Mouse (Mus musculus) neural tube, embryonic 11.5 days (tissue): Measurements from ENCODE around the gene 2610042L04Rik. TPM values are rescaled to one million over a fixed set of nuclear protein-coding genes. Genes with fewer than 3 reads are reported as not detected.
"Not testable (repeated sequence)": the region's sequence is repeated elsewhere in the genome, so short reads cannot be mapped to it uniquely, and the experiment has no call there.

Source experiments
- ATAC-seq: fragments of 200-750 bp; cut with Nextera tagmentation; 2 replicates; pipeline ENCODE4 v1.8.0; 2017; ENCODE audit warnings: moderate number of reproducible peaks, mild to moderate bottlenecking, moderate TSS enrichment, moderate library complexity; ENCODE audit not compliant: insufficient read depth, low FRiP score, low TSS enrichment
- DNase-seq: peaks from one replicate; pipeline ENCODE4 v3.0.0-alpha.2; 2015; ENCODE audit warnings: low spot score
- H3K27ac ChIP-seq: fragments of 300-500 bp; sonication (generic); 2 replicates; pipeline ENCODE4 v1.5.1; 2014; ENCODE audit warnings: low read depth, mild to moderate bottlenecking, low read length
- H3K27me3 ChIP-seq: fragments of 300-500 bp; sonication (generic); 2 replicates; pipeline ENCODE4 v1.6.1; 2014; ENCODE audit warnings: mild to moderate bottlenecking, low read length, mixed read lengths; ENCODE audit not compliant: control insufficient read depth, insufficient read depth
- H3K36me3 ChIP-seq: fragments of 300-500 bp; sonication (generic); 2 replicates; pipeline ENCODE4 v1.6.1; 2014; ENCODE audit warnings: mild to moderate bottlenecking, low read length, moderate library complexity, mixed read lengths; ENCODE audit not compliant: control insufficient read depth, insufficient read depth
- H3K4me1 ChIP-seq: fragments of 300-500 bp; sonication (generic); 2 replicates; pipeline ENCODE4 v1.6.1; 2014; ENCODE audit warnings: low read length, mixed read lengths; ENCODE audit not compliant: control insufficient read depth, insufficient read depth
- H3K4me2 ChIP-seq: fragments of 300-500 bp; sonication (generic); 2 replicates; pipeline ENCODE4 v1.6.1; 2014; ENCODE audit warnings: low read depth, mild to moderate bottlenecking, moderate library complexity
- H3K4me3 ChIP-seq: fragments of 300-500 bp; sonication (generic); 2 replicates; pipeline ENCODE4 v1.5.1; 2014; ENCODE audit warnings: low read depth, low read length
- H3K9ac ChIP-seq: fragments of 300-500 bp; sonication (generic); 2 replicates; pipeline ENCODE4 v1.6.1; 2014; ENCODE audit warnings: mild to moderate bottlenecking, low read length
- H3K9me3 ChIP-seq: fragments of 300-500 bp; sonication (generic); 2 replicates; pipeline ENCODE4 v1.6.1; 2016; ENCODE audit warnings: low read length; ENCODE audit not compliant: control insufficient read depth
- WGBS: fragments of 180-500 bp; shearing (Covaris S2); extraction: QIAGEN DNeasy Blood & Tissue Kit; methylation state at CpG from one replicate; pipeline ENCODE4 v1.1.7; 2014; 5-methylcytosine and 5-hydroxymethylcytosine counted together
- polyA plus RNA-seq: library from polyadenylated mRNA; unstranded; fragments of >200 nt; fragmentation: Nextera tagmentation; extraction: Ambion mirVana; gene quantifications from 2 replicates; pipeline ENCODE4 v1.2.1, GENCODE M21; 2014

The 2610042L04Rik gene
- polyA plus RNA-seq, 1 experiment from 2014 or later: 0.46 TPM

GRCm38 (mm10) chr14:4398624-4399023 lies 64.1 kb downstream of the 2610042L04Rik start:
- not testable (repeated sequence) for H3K27me3 ChIP-seq

GRCm38 (mm10) chr14:4400115-4400789 lies 65.7 kb downstream of the 2610042L04Rik start:
- H3K36me3 ChIP-seq, H3K27me3 ChIP-seq, H3K9me3 ChIP-seq, H3K4me3 ChIP-seq, DNase-seq, H3K9ac ChIP-seq, H3K27ac ChIP-seq, ATAC-seq, H3K4me2 ChIP-seq, H3K4me1 ChIP-seq: not testable (repeated sequence)
- WGBS: 91% methylated on average over 5 of the region's 5 CpGs

More at GRCm38 (mm10) chr14:4398624-4399023, 64.1 kb downstream of the 2610042L04Rik start:
- H3K27ac ChIP-seq, H3K4me2 ChIP-seq, H3K36me3 ChIP-seq, H3K9me3 ChIP-seq, H3K9ac ChIP-seq, H3K4me3 ChIP-seq, ATAC-seq, H3K4me1 ChIP-seq, DNase-seq: not testable (repeated sequence)

GRCm38 (mm10) chr14:4401245-4401644 lies 66.7 kb downstream of the 2610042L04Rik start:
- not testable (repeated sequence) for ATAC-seq

GRCm38 (mm10) chr14:4403840-4404239 lies 69.3 kb downstream of the 2610042L04Rik start:
- ATAC-seq, H3K4me3 ChIP-seq, H3K9me3 ChIP-seq, DNase-seq, H3K9ac ChIP-seq, H3K4me1 ChIP-seq, H3K27ac ChIP-seq, H3K36me3 ChIP-seq, H3K27me3 ChIP-seq, H3K4me2 ChIP-seq: not testable (repeated sequence)

More at GRCm38 (mm10) chr14:4401245-4401644, 66.7 kb downstream of the 2610042L04Rik start:
- H3K36me3 ChIP-seq, H3K9ac ChIP-seq, H3K4me3 ChIP-seq, DNase-seq, H3K27me3 ChIP-seq, H3K4me2 ChIP-seq, H3K9me3 ChIP-seq, H3K27ac ChIP-seq, H3K4me1 ChIP-seq: not testable (repeated sequence)
- 76% methylated on average over 5 of the region's 5 CpGs for WGBS

Other genes starting within 250 kb of the 2610042L04Rik start
- 0.98 and 2.4 TPM in 2 replicates for gene Gm8108, start 224.2 kb upstream of the 2610042L04Rik start, polyA plus RNA-seq
- not detected in 2 replicates for gene Gm3127, start 169.7 kb upstream of the 2610042L04Rik start, polyA plus RNA-seq
- gene Gm2974, start 152.2 kb upstream of the 2610042L04Rik start, polyA plus RNA-seq: 0.49 and 0.97 TPM in 2 replicates
- not detected in 2 replicates for gene Gm3138, start 85.1 kb upstream of the 2610042L04Rik start, polyA plus RNA-seq
- not detected in 2 replicates for gene Gm3149, start 17.5 kb upstream of the 2610042L04Rik start, polyA plus RNA-seq
- gene Gm3159, start 62.8 kb downstream of the 2610042L04Rik start, polyA plus RNA-seq: not detected in 2 replicates
- 0.74 and 1.3 TPM in 2 replicates for gene Gm3164, start 80.7 kb downstream of the 2610042L04Rik start, polyA plus RNA-seq
- not detected in 2 replicates for gene Gm3173, start 96.2 kb downstream of the 2610042L04Rik start, polyA plus RNA-seq
- not detected in 2 replicates for gene Gm3182, start 147.0 kb downstream of the 2610042L04Rik start, polyA plus RNA-seq
- not detected in 2 replicates for gene Gm3047, start 220.6 kb downstream of the 2610042L04Rik start, polyA plus RNA-seq